Mouse (Mus musculus) inflammation-experienced regulatory T-cells (primary cell): ENCODE results near the gene Haghl. TPM values are rescaled to one million over a fixed set of nuclear protein-coding genes. Genes with fewer than 3 reads are reported as not detected.

ENCODE experiments used
- polyA plus RNA-seq, 2 experiments: library from polyadenylated mRNA; unstranded; fragments of 100-300 nt; shearing (Covaris generic); gene quantifications; one replicate each; pipeline ENCODE4 v1.2.1; 2017

Haghl gene
- 10 to 100 TPM; 34.3 to 47.7 TPM for polyA plus RNA-seq

DNA sequence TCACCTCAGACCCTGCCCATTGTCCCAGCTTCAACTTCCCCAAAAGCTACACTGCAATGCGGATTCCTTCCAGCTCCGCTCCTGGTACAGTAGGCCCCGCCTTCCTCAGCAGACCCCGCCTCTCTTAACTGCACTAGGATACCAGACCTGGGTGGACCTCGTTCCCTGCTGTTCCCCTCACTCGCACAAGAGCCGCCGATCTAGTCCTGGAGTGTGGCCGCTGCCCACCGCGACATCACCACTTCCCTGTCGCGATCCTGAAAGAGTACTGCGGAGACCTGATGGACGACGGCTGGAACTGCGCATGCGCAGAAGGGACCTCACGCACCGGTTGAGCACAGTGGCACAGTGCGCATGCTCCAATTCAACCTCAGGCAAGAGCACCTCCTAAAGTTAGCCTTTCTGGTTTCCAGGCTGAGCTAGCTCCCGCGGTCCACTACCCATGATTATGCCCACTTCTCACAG, at the start of gene Haghl:
Gene Haghl (minus strand): TSS at position 393 of the 465 bp plus-strand sequence.

DNA sequence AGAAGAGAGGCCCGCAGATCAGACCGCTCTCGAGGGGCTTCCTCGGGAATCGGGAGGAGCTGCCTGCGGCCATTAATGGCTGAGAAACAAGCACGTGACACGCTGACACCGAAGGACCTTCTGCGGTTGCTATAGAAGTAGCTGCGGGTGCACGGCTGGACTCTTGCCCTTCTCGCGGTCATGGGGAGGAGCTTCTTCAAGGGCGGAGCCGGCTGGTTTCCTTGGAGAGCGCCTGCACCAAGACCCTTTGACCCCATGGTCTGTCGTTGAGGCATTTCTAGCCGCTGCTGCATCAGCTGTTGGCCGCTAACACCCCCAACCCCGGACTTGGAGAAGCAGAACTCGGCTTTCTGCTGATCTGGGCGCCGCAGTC, 47.8 kb upstream of the Haghl start, which contains the start of gene Stub1:
Gene Stub1 (minus strand): TSS at position 114 of the 373 bp plus-strand sequence.

DNA sequence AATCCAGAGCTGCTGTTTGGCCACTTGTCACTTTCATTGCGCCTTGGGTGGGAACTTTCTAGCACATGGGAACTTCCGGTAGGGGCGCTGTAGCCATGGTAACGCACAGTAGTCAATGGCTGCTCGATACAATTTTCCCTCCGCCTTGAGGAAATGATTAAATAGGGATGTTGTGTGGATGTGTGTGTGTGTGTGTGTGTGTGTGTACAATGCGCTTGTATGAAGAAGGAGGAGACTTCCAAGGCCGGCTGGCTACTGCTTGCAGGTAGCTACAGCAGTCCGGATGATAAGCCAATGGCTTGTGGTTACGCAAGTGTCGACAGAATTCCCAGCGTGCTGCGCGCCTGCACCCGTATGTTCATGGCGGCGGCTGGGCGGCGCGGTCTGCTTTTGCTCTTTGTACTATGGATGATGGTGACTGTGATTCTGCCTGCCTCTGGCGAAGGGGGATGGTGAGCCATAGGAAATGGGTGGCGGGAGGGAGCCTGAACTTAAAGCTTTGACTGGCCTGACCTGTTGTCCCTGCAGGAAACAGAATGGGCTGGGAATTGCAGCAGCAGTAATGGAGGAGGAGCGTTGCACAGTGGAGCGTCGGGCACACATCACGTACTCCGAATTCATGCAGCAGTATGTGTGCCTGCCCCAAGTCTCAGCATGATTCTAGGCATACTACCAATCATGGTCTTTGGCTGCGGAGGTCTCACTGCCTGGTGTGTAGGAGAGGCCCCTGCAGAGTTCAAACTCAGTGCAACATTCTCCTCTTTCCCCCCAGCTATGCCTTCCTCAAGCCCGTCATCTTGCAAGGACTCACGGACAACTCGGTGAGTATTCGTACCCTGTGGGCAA, 43.5 kb upstream of the Haghl start, which contains the start of gene Jmjd8:
Gene Jmjd8 (plus strand): TSS at position 156 of the 846 bp plus-strand sequence.

DNA sequence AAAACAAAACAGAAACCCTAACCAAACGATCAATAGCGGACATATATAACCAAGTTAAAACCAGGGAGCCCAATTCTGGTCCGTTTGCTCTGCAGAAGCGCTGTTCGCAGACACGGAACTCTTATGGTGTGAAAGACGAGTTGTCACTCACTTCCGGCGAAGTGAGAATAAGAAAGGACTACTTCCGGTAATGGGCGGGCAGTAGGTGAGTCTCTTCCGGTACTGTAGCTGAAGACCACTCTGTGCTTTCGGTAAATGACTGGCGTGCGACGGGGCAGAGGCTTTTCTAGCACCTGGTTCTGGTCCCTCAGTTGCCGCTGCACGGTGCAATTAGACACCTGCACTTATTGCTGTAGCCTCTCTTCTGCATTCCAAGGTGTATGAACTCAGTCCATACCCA, 38.0 kb upstream of the Haghl start, which contains the start of gene Wdr24:
Gene Wdr24 (plus strand): TSS at position 176 of the 400 bp plus-strand sequence.

DNA sequence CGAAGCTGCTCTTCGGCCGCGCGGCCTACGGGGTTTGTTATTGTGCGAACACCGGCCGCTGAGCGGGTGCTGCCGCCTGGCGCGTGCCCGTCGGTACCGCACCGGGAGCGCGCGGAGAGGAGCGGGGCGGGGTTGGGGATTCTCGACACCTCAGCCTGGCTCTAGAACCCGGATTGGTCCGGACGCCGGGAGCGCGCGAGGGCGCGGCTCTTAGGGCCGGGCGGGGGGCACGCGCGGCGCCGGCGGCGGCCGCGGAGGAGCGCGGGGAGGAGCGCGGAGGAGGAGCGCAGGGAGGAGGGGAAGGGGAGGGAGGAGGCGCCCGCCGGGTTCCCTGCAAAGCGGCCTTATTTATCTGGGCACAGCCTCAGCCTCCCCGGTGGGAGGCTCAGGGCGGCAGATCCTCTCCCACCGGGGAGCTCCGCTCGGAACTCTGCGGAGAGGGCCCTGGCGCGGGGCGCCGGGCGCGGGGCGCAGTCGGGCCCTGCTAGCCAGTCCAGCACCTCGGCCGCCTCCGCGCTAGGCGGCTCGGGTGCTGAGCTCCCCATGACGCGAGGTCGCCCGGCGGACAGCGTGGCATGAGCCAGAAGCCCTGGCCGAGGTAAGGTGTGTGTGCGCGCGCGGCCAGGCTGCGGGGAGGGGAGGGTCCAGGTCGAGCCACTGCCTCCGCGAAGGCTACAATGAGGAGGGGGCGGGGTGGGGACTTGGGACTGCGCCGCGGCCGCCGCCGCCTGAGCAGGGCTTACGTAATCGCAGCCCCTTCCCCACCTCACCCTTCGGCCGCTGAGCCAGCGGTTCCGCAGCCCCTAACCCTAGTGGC, 23.5 kb upstream of the Haghl start, which contains the start of gene Fbxl16:
Gene Fbxl16 (plus strand): TSS at position 297 of the 817 bp plus-strand sequence.

DNA sequence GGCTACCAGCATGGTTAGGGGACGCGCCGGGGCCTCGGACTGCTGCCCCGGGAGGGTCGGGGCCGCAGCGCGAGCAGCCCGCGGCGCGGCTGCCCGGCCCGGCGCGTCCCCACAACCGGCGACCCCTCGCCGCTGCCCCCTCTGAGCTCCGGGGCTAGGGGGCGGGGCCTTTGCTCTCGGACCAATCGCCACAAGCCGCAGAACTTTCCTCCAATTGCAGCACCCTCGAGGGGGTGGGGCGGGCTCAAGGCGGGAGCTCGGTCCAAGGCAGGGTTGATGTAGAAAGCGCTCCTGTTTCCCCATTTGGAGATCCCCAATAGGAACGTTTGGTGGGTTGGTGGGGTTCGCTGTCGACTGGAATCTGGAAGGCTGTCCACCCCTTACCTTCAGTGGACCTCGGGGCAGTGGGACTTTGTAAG, 11.5 kb upstream of the Haghl start, which contains the start of gene Metrn:
Gene Metrn (minus strand): TSS at position 186 of the 419 bp plus-strand sequence.

DNA sequence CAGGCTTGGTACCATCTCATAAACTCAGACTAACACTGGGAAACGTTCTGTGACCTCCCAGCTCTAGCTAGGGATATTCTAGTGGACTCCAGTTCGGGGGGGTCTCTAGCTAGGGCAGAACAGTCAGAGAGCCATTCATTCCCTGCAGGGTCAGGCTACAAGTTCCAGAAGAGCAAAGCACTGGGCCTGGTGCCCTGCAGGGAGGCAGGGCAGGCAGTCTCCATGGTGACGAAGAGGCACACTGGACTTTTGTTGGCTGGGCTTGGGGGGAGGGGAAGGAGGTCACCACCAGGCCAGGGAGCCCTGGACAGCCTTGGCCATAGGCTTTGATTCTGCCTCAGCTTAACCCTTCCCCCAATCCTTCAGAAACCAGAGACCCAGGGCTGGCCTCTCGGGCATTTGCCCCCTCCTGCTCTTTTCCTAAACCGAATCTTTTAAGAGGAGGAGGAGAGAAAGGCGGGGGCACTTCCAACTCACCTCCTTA, 10.2 kb upstream of the Haghl start, which contains the start of gene AC134908.4:
Gene AC134908.4 (minus strand): TSS at position 51 of the 484 bp plus-strand sequence.

DNA sequence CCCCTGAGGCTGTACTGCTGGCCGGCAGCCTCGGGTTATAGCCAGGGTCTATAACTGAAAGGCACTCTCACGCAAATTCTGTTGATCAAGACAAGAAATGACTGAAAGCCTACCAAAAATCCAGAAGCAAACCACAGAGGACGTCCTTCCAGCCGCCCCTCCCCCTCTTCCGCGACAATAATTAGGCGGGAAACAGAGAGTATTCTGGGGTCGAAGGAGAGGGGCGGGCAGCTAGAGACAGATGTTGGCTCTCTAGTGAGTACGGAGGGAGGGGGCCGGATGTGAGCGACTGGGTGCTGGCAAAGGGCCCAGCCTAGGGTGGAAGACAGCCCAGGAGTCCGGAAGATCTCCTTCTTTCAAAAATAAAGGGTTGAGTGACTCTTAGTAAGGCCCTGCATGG, 7.1 kb upstream of the Haghl start, which contains the start of gene Fam173a:
Gene Fam173a (minus strand): TSS at position 287 of the 400 bp plus-strand sequence.

DNA sequence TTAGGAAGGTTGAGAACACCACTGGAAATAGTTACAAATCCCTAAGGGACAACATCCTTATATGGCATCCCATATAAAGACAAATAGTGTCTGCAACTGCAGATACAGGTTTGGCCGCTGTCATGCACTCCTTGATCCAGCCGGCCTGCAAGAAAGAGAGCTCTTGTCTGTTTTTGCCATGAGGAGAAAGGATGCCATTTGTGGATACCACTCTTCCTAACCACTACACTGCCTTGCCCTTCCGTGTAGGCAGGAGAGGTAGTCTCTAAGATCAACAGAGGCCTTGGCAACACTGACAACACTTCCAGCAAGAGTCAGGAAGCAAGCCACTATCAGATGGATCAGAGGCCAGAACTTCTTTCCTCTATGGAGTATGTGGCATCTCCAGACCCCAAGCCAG, 807 bp upstream of the Haghl start, which contains the start of gene Ccdc78:
Gene Ccdc78 (plus strand): TSS at position 301 of the 400 bp plus-strand sequence.

DNA sequence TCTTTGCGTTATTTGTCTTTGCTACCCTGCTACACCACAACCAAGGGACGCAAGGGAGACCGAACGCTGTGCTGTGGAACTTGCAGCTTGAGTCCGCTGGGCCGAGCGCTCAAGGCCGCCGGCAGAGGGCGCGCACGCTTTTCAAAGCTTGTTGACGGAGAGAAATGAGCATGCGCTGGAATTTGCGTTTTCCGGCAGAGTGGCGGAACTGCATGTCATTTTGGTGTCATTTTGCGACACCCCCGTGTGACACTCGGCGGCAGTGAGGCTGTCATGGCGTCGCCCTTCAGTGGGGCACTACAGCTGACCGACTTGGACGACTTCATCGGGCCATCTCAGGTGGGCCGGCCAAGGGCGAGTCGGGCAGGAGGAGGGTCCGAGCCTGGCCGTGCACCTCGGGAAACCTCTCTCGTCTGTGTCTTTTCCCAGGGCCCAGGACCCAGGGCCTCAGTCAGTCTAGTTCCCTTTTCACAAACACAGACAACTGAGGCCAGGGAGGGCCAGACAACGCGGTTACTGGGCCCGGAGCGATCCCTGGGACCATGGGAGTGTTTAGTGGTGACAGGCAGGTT, 11.8 kb downstream of the Haghl start, which contains the start of gene Narfl:
Gene Narfl (plus strand): TSS at position 228 of the 572 bp plus-strand sequence.

DNA sequence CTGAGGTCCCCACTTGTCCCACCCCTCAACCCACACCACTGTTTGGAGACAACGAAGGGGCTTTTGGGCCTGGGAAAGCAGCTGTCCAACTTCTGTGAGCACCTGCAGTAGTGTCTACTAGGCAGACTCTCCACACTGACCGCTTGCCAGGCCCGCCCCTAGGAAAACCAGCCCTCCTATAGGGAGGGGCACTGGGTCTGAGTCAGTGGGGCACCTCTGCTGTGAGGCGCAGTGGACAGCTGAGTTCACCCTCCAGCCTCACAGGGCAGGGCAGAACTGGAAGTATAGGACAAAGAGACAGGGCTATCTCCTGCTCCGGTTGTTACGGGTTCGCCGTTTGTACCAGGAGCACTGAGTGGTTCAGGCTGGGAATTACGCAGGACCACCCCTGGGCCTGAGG, 31.2 kb downstream of the Haghl start, which contains the start of gene Msln:
Gene Msln (minus strand): TSS at position 138 of the 400 bp plus-strand sequence.

DNA sequence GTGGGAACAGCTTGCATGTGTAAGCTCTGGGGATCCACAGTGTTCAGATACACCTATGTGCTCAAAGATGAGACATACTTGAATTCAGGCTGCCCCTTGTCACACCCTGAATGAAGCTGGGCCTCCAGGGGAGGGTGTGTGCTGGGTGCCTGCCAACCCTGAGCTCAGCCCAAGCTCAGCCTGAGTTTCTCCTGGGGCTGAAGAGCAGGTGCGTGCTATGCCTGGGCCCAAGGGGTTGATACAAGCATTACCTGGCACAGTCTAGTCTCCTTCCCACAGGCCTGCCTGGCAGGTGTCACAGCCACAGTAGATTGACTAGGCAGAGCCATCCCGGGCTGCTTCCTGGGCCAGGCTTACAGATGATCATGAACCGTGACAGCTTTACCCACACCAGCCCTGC, 49.7 kb downstream of the Haghl start, which contains the start of gene Mslnl:
Gene Mslnl (plus strand): TSS at position 298 of the 400 bp plus-strand sequence.

Other genes with a start within 250 kb of the Haghl start
- gene Sox8, start 215.0 kb downstream of the Haghl start, polyA plus RNA-seq = 1 to 10 TPM in 1 of 2 experiments, not detected in 1; 1.3 TPM
- 10 to 100 TPM; 23.7 to 34.3 TPM for gene Lmf1, start 206.6 kb downstream of the Haghl start, polyA plus RNA-seq
- gene Gng13, start 68.5 kb downstream of the Haghl start, polyA plus RNA-seq = not detected
- gene Chtf18, start 58.3 kb downstream of the Haghl start, polyA plus RNA-seq = 10 to 100 TPM in 1 of 2 experiments, 1 to 10 TPM in 1; 3.8 to 12.3 TPM
- gene Rpusd1, start 58.0 kb downstream of the Haghl start, polyA plus RNA-seq = 10 to 100 TPM; 13.9 to 16.7 TPM
- gene Mslnl, start 49.6 kb downstream of the Haghl start, polyA plus RNA-seq = under 1 TPM in 1 of 2 experiments, not detected in 1; 0.73 TPM
- under 1 TPM in 1 of 2 experiments, not detected in 1; 0.98 TPM for gene Msln, start 31.3 kb downstream of the Haghl start, polyA plus RNA-seq
- gene Narfl, start 11.9 kb downstream of the Haghl start, polyA plus RNA-seq = 10 to 100 TPM; 27.7 to 32.5 TPM
- 1 to 10 TPM in 1 of 2 experiments, under 1 TPM in 1; 0.89 to 1.4 TPM for gene Ccdc78, start 907 bp upstream of the Haghl start, polyA plus RNA-seq
- 100 to 1,000 TPM; 231 to 239 TPM for gene Fam173a, start 7.2 kb upstream of the Haghl start, polyA plus RNA-seq
- gene AC134908.4, start 10.0 kb upstream of the Haghl start, polyA plus RNA-seq = 1 to 10 TPM in 1 of 2 experiments, not detected in 1; 1.1 TPM
- 10 to 100 TPM; 34.1 to 40.4 TPM for gene Metrn, start 11.5 kb upstream of the Haghl start, polyA plus RNA-seq
- under 1 TPM; 0.16 to 0.60 TPM for gene Fbxl16, start 23.4 kb upstream of the Haghl start, polyA plus RNA-seq
- gene Wdr24, start 38.0 kb upstream of the Haghl start, polyA plus RNA-seq = 10 to 100 TPM; 31.4 to 36.3 TPM
- gene Jmjd8, start 43.2 kb upstream of the Haghl start, polyA plus RNA-seq = 10 to 100 TPM; 32.9 to 33.5 TPM
- 100 to 1,000 TPM; 170 to 205 TPM for gene Stub1, start 47.7 kb upstream of the Haghl start, polyA plus RNA-seq
- gene Rhbdl1, start 51.6 kb upstream of the Haghl start, polyA plus RNA-seq = 1 to 10 TPM; 1.6 to 1.7 TPM
- gene Gm20683, start 56.1 kb upstream of the Haghl start, polyA plus RNA-seq = 1 to 10 TPM; 1.4 to 2.6 TPM
- 10 to 100 TPM; 42.2 to 46.5 TPM for gene Rhot2, start 59.2 kb upstream of the Haghl start, polyA plus RNA-seq
- 10 to 100 TPM in 1 of 2 experiments, 1 to 10 TPM in 1; 9.2 to 16.3 TPM for gene Wdr90, start 75.8 kb upstream of the Haghl start, polyA plus RNA-seq
- gene Mcrip2, start 83.1 kb upstream of the Haghl start, polyA plus RNA-seq = 1 to 10 TPM; 1.1 to 5.7 TPM
- 10 to 100 TPM; 80.3 to 84.0 TPM for gene Mettl26, start 89.4 kb upstream of the Haghl start, polyA plus RNA-seq
- 1 to 10 TPM; 1.4 to 2.0 TPM for gene Wfikkn1, start 95.2 kb upstream of the Haghl start, polyA plus RNA-seq
- 10 to 100 TPM; 30.1 to 34.5 TPM for gene Rab40c, start 134.1 kb upstream of the Haghl start, polyA plus RNA-seq
- gene Pigq, start 159.3 kb upstream of the Haghl start, polyA plus RNA-seq = 10 to 100 TPM; 50.7 to 66.9 TPM
- not detected for gene Nhlrc4, start 159.3 kb upstream of the Haghl start, polyA plus RNA-seq
- not detected for gene A930017K11Rik, start 166.9 kb upstream of the Haghl start, polyA plus RNA-seq
- gene Capn15, start 200.1 kb upstream of the Haghl start, polyA plus RNA-seq = 10 to 100 TPM; 26.6 to 29.0 TPM